Mouse (Mus musculus) B cell, adult 2 months (primary cell): ENCODE results near the gene Trim10.

Source experiments
- DNase-seq, 2 experiments: peaks; one replicate each; pipeline ENCODE4 v3.0.0; 2022

Trim10 gene

DNA sequence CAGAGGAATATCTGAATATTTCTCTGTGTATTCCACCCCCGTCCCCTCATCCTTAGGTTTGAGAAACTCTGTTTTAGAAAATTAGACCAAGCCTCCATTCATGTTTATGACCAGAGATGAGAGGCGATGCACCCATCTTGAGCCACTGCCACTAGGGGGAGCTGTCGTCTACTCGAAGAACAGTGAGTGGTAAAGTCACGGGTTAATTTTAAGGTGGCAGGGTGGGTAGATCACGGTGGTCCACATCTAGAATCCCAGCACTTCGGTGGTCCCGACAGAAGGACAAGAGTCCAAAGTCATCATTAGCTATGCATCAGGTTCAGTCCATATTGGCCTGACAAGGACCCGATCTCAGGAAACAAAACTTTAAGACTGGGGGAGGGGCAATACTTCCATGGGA is 45.7 kb downstream of the Trim10 start:
- peak; percentile 72 to 75 for DNase-seq

DNA sequence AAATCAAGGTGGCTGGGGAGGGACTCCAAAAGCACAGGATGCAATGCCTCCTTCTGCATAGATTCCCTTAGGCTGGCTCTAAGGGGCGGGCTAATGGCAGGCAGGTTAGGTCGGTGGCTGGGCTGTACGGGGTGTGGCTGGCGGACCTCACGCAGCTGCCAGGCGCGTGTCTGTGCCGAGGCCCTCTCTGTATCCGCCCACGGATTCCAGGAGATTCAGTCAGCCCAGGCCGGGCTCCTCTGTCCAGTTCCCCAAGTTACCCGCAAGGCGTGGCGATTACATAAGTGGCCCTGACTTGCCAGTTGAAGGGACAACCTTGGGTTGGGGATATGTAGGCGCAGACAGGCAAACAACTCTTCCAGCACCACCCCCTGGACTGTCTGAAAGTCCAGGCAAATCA is 50.9 kb downstream of the Trim10 start:
- DNase-seq, result no peak

DNA sequence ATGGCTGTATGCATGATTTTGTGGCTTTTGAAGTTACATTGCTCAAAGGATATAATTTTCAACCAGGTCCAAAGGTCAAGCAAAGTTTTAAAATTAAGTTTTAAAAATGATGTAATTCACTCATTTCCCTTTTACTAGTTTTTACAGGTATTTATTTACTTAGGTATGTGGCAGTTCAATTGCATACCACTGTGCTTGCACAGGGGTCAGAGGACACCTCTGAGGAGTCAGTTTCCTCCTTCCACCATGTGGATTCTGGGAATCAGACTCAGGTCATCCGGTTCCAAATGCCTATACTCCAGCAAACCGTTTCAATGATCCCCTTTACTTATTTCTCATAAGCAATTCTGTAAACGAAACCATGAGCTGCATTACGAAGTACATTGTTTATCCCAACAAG is 53.3 kb downstream of the Trim10 start:
- DNase-seq, result no peak

DNA sequence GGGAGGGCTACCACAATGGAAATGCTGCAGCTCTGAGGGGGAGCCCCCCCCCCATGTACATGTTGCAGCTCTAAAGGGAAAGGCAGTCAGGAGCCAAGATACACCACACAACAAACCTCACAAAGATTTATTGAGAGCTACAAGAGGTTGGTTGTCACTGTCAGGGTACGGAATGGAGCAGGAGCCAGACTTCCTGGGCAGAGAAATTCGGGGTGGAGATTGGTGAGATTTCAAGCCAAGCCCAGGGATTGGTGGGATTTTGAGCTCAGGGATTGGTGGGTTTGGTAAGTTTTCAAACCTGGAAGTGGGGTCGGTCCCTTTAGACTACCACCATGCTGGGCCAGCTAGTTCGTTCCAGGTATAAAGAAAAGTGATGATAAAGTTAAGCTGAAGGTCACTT is 54.1 kb downstream of the Trim10 start:
- no peak for DNase-seq
